Mouse (Mus musculus) MEL (cell line): ENCODE measurements around the gene Dhrs13. TPM values are rescaled to one million over a fixed set of nuclear protein-coding genes. Genes with fewer than 3 reads are reported as not detected.

ENCODE experiments used
- DNase-seq: peaks from one replicate; pipeline ENCODE4 v3.0.0; 2011; ENCODE audit warnings: low read depth, low spot score
- H3K27ac ChIP-seq: 2 replicates; pipeline ENCODE4 v1.5.1; 2012; ENCODE audit warnings: low read depth, mild to moderate bottlenecking, control low read depth, low read length, moderate library complexity; ENCODE audit not compliant: control insufficient read depth
- H3K27me3 ChIP-seq, 2 experiments: fragments of 150-350 bp in 1 of 2; sonication (generic) in 1 of 2; 2 replicates each; pipeline ENCODE4 v1.6.1; 2012; ENCODE audit warnings: low read length in 2 of 2, mild to moderate bottlenecking in 2 of 2, improper control_type of control experiment in 1 of 2, moderate library complexity in 1 of 2; ENCODE audit not compliant: insufficient read depth in 2 of 2, control insufficient read depth in 1 of 2
- H3K36me3 ChIP-seq, 2 experiments: 2 replicates each; pipeline ENCODE4 v1.6.1; 2012 to 2014; ENCODE audit warnings: low read length in 2 of 2, improper control_type of control experiment in 1 of 2, inconsistent platforms in 1 of 2, mild to moderate bottlenecking in 1 of 2; ENCODE audit not compliant: insufficient read depth in 2 of 2, control insufficient read depth in 1 of 2
- H3K4me1 ChIP-seq, 2 experiments: fragments of 150-350 bp in 1 of 2; sonication (generic) in 1 of 2; 2 replicates each; pipeline ENCODE4 v1.6.1; 2012; ENCODE audit warnings: low read length in 2 of 2, improper control_type of control experiment in 1 of 2, mild to moderate bottlenecking in 1 of 2; ENCODE audit not compliant: insufficient read depth in 2 of 2, control insufficient read depth in 1 of 2
- H3K4me3 ChIP-seq, 2 experiments: fragments of 150-350 bp in 1 of 2; sonication (generic) in 1 of 2; 2 replicates each; pipeline ENCODE4 v1.5.1; 2012; ENCODE audit warnings: low read depth in 2 of 2, low read length in 2 of 2, mild to moderate bottlenecking in 2 of 2, moderate library complexity in 2 of 2, control low read depth in 1 of 2, improper control_type of control experiment in 1 of 2; ENCODE audit not compliant: control insufficient read depth in 1 of 2, insufficient read depth in 1 of 2
- H3K79me2 ChIP-seq: 2 replicates; pipeline ENCODE4 v1.6.1; 2012; ENCODE audit warnings: mild to moderate bottlenecking, low read length, moderate library complexity; ENCODE audit not compliant: control insufficient read depth, poor library complexity, insufficient read depth
- H3K9ac ChIP-seq: 2 replicates; pipeline ENCODE4 v1.6.1; 2012; ENCODE audit warnings: low read depth, mild to moderate bottlenecking, control low read depth, low read length, moderate library complexity; ENCODE audit not compliant: control insufficient read depth, poor library complexity, severe bottlenecking
- H3K9me3 ChIP-seq: fragments of 150-350 bp; sonication (generic); replicated peaks from 2 replicates; pipeline ENCODE4 v1.6.1; 2012; ENCODE audit warnings: mild to moderate bottlenecking, low read length, improper control_type of control experiment, moderate library complexity; ENCODE audit not compliant: insufficient read depth
- BHLHE40 ChIP-seq: IDR thresholded peaks from 2 replicates; pipeline ENCODE4 v1.6.1; 2012; ENCODE audit warnings: low read depth, mild to moderate bottlenecking, inconsistent platforms, low read length, improper control_type of control experiment, borderline replicate concordance
- CHD2 ChIP-seq: IDR thresholded peaks from 2 replicates; pipeline ENCODE4 v1.6.1; 2011; ENCODE audit warnings: low read length, improper control_type of control experiment
- ELF1 ChIP-seq: IDR thresholded peaks from 2 replicates; pipeline ENCODE4 v1.6.1; 2014; ENCODE audit warnings: low read depth, mild to moderate bottlenecking, inconsistent platforms, low read length, improper control_type of control experiment, moderate library complexity
- EP300 ChIP-seq, 2 experiments: IDR thresholded peaks; 2 replicates each; pipeline ENCODE4 v1.6.1; 2011; ENCODE audit warnings: improper control_type of control experiment in 2 of 2, low read length in 2 of 2, low read depth in 1 of 2, mild to moderate bottlenecking in 1 of 2
- ETS1 ChIP-seq: IDR thresholded peaks from 2 replicates; pipeline ENCODE4 v1.6.1; 2012; ENCODE audit warnings: low read depth, mild to moderate bottlenecking, inconsistent platforms, low read length, improper control_type of control experiment, moderate library complexity
- GATA1 ChIP-seq: IDR thresholded peaks from 2 replicates; pipeline ENCODE4 v1.6.1; 2011; ENCODE audit warnings: low read depth, low read length, improper control_type of control experiment
- HCFC1 ChIP-seq: IDR thresholded peaks from 2 replicates; pipeline ENCODE4 v1.6.1; 2012; ENCODE audit warnings: low read depth, mild to moderate bottlenecking, inconsistent platforms, low read length, improper control_type of control experiment, moderate library complexity
- JUND ChIP-seq: IDR thresholded peaks from 2 replicates; pipeline ENCODE4 v1.6.1; 2011; ENCODE audit warnings: low read depth, mild to moderate bottlenecking, improper control_type of control experiment, low read length
- KAT2A ChIP-seq: conservative IDR thresholded peaks from 2 replicates; pipeline ENCODE4 v1.6.1; 2012; ENCODE audit warnings: low read depth, low read length, improper control_type of control experiment, inconsistent platforms
- MAFK ChIP-seq: IDR thresholded peaks from 2 replicates; pipeline ENCODE4 v1.6.1; 2011; ENCODE audit warnings: low read depth, mild to moderate bottlenecking, low read length, improper control_type of control experiment, borderline replicate concordance
- MAX ChIP-seq: IDR thresholded peaks from 2 replicates; pipeline ENCODE4 v1.6.1; 2011; ENCODE audit warnings: low read length, improper control_type of control experiment
- MAZ ChIP-seq: IDR thresholded peaks from 2 replicates; pipeline ENCODE4 v1.6.1; 2012; ENCODE audit warnings: low read depth, mild to moderate bottlenecking, inconsistent platforms, low read length, improper control_type of control experiment
- MYC ChIP-seq: IDR thresholded peaks from 2 replicates; pipeline ENCODE4 v1.6.1; 2011; ENCODE audit warnings: low read depth, mild to moderate bottlenecking, low read length, improper control_type of control experiment, moderate library complexity
- NELFE ChIP-seq: IDR thresholded peaks from 2 replicates; pipeline ENCODE4 v1.6.1; 2011; ENCODE audit warnings: low read depth, low read length, improper control_type of control experiment
- NRF1 ChIP-seq: IDR thresholded peaks from 2 replicates; pipeline ENCODE4 v1.6.1; 2014; ENCODE audit warnings: low read depth, mild to moderate bottlenecking, inconsistent platforms, low read length, improper control_type of control experiment, moderate library complexity; ENCODE audit not compliant: poor library complexity, insufficient read depth, severe bottlenecking
- POLR2AphosphoS2 ChIP-seq: IDR thresholded peaks from 2 replicates; pipeline ENCODE4 v1.6.1; 2011; ENCODE audit warnings: low read length, improper control_type of control experiment
- RAD21 ChIP-seq: IDR thresholded peaks from 2 replicates; pipeline ENCODE4 v1.6.1; 2011; ENCODE audit warnings: mild to moderate bottlenecking, low read depth, low read length, improper control_type of control experiment
- RCOR1 ChIP-seq: IDR thresholded peaks from 2 replicates; pipeline ENCODE4 v1.6.1; 2012; ENCODE audit warnings: low read depth, mild to moderate bottlenecking, inconsistent platforms, low read length, improper control_type of control experiment
- SMC3 ChIP-seq: IDR thresholded peaks from 2 replicates; pipeline ENCODE4 v1.6.1; 2011; ENCODE audit warnings: low read depth, low read length, improper control_type of control experiment
- TBP ChIP-seq: IDR thresholded peaks from 2 replicates; pipeline ENCODE4 v1.8.0; 2011; ENCODE audit warnings: low read depth, low read length, improper control_type of control experiment
- TCF12 ChIP-seq: IDR thresholded peaks from 2 replicates; pipeline ENCODE4 v1.6.1; 2014; ENCODE audit warnings: low read depth, mild to moderate bottlenecking, inconsistent platforms, low read length, improper control_type of control experiment, moderate library complexity
- UBTF ChIP-seq: IDR thresholded peaks from 2 replicates; pipeline ENCODE4 v1.6.1; 2012; ENCODE audit warnings: low read depth, mild to moderate bottlenecking, inconsistent platforms, low read length, improper control_type of control experiment, moderate library complexity, borderline replicate concordance; ENCODE audit not compliant: insufficient read depth
- USF1 ChIP-seq: IDR thresholded peaks from 2 replicates; pipeline ENCODE4 v1.6.1; 2014; ENCODE audit warnings: low read depth, mild to moderate bottlenecking, inconsistent platforms, low read length, improper control_type of control experiment, moderate library complexity
- USF2 ChIP-seq, 2 experiments: IDR thresholded peaks; 2 replicates each; pipeline ENCODE4 v1.6.1; 2011 to 2012; ENCODE audit warnings: improper control_type of control experiment in 2 of 2, low read length in 2 of 2, borderline replicate concordance in 1 of 2, inconsistent platforms in 1 of 2, low read depth in 1 of 2, mild to moderate bottlenecking in 1 of 2; ENCODE audit not compliant: insufficient read depth in 1 of 2
- ZC3H11A ChIP-seq: IDR thresholded peaks from 2 replicates; pipeline ENCODE4 v1.6.1; 2012; ENCODE audit warnings: low read depth, mild to moderate bottlenecking, inconsistent platforms, low read length, improper control_type of control experiment
- ZKSCAN1 ChIP-seq: IDR thresholded peaks from 2 replicates; pipeline ENCODE4 v1.6.1; 2012; ENCODE audit warnings: low read depth, mild to moderate bottlenecking, inconsistent platforms, low read length, improper control_type of control experiment, moderate library complexity
- ZMIZ1 ChIP-seq: IDR thresholded peaks from 2 replicates; pipeline ENCODE4 v1.6.1; 2012; ENCODE audit warnings: low read depth, mild to moderate bottlenecking, inconsistent platforms, low read length, improper control_type of control experiment, moderate library complexity
- polyA plus RNA-seq, 2 experiments: library from polyadenylated mRNA; stranded (reverse) in 1 of 2; unstranded in 1 of 2; fragments of >175 nt in 1 of 2; fragments of >200 nt in 1 of 2; gene quantifications; 2 replicates each; pipeline versions ENCODE4 v1.2.1 to v1.2.4; 2012; ENCODE audit warnings: low replicate concordance in 2 of 2, low read depth in 1 of 2; ENCODE audit not compliant: insufficient read length in 2 of 2, insufficient read depth in 1 of 2, missing spikeins in 1 of 2
- total RNA-seq: library from RNA; depleted of rRNA; stranded (reverse); fragments of 300-350 nt; gene quantifications from 2 replicates; pipeline ENCODE4 v1.2.3, GENCODE M21; 2012

Dhrs13 gene
- total and polyA plus RNA-seq, 3 experiments = 27.9 to 36.7 TPM; not detected in 1

DNA sequence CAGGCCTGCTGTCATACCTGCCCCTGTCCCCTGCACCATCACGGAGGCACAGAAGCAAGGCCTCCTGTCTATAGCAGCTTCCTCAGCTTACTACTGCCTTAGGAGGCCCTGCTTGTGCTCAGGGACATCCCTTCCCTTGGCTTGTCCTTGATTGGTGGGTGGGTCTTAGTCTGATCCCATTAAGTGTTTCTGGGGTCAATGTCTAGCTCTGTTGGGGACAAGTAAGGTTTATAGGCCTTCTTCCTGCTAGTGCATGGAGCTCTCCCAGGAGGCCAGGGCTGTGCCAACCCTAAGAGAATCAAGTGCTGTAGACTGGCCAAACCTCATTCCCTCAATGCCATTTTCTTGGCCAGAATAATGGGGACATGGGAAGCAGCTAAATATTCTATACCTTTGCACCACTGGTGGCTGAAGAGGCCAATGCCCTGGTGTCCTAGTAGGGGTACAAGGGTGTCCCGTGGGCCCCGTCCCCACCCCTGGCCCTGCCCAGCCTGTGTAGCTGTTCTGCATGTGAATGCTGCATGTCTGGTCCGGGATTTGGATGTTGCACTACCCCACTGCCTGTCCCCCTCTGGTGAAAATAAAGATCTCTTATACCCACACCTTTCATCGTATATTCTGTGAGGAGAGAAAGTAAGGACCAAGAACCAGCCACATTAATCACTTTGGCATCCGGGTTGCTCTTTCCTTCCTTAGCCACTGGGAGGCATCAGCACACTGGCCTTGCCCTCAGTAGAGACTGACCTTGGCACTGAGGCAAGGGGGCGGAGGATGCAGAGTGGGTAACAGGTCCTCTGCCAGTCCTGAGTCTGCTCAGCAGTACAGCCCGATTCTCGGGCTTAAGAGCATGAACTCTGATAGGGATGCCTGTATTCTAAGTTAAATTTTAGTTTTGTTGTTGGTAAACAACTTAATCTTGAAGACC lies 28.0 kb downstream of the Dhrs13 start (continued):
- TF ChIP-seq USF2 (IDR thresholded peaks at IDR 0.05; ENCODE audit: borderline replicate concordance in 1 of 2, insufficient read depth in 1 of 2, low read depth in 1 of 2, low read length in 2 of 2) (no peak), SMC3 (peak; percentile 100), RAD21 (no peak; the same call in none of the 2 replicates)

DNA sequence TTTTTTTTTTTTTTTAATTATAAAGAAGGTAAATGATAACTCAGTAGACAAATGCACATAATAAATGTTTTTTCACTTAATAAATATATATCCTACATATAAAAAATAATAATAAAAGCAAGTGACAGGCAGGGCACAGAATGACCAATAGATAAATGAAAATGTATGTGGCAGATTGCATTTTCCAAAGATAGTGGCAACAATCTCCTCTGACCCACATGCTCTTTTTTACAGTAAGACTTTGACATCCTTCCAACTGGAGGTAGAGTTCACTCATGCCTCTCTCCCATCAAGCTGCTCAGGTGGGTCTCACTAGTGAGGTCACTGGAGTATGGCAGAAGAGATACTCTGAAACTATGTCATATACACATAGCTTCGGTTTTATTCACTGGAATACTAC lies 30.5 kb downstream of the Dhrs13 start:
- Histone ChIP-seq H3K4me1 (peaks cover 12% of the 10 kb centered on the region in 2 experiments), H3K27me3 (no peaks in the 10 kb centered on the region), H3K9me3 (no peaks in the 10 kb centered on the region), H3K79me2 (no peaks in the 10 kb centered on the region), H3K9ac (no peak overlapping the region), H3K27ac (no peak overlapping the region), H3K4me3 (no peak overlapping the region), H3K36me3 (peaks cover 0 to 14% of the 10 kb centered on the region in 2 experiments; a peak in 2 of 4 replicates)
- TF ChIP-seq GATA1 (peak; percentile 29; the same call in 1 of the 2 replicates), EP300 (IDR thresholded peaks at IDR 0.05; ENCODE audit: low read depth in 1 of 2, low read length in 2 of 2) (peak in 1 of 2 experiments; percentile 37; a peak in 1 of 4 replicates), ZMIZ1 (no peak)
- DNase-seq = no peak

DNA sequence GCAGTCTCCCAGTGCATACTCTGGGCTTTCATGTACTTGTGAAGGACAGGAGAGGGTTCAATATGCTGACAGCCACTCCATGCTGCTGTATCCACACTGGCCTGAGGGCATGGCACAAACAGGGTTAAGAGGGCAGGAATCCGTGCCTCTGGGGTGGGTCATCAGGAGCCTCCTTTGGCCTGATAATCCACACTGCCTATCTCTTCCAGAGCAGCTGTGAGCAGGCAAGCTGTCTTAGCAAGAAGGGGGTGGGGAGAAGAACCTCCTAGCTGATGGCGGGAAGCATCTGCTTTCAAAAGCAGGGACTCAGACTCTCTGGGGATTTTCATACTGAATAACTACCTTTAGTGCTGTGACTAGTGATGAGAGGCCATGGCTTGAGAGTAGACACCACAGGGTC lies 33.8 kb downstream of the Dhrs13 start:
- DNase-seq = peak; percentile 58
- H3K27ac ChIP-seq = peak overlapping the region; percentile 15; the same call in 1 of the 2 replicates
- H3K27me3 ChIP-seq = no peaks in the 10 kb centered on the region
- H3K4me3 ChIP-seq = no peak overlapping the region
- no peaks in the 10 kb centered on the region for H3K9me3 ChIP-seq
- peaks cover 24 to 34% of the 10 kb centered on the region in 2 experiments for H3K4me1 ChIP-seq
- no peaks in the 10 kb centered on the region for H3K79me2 ChIP-seq
- H3K36me3 ChIP-seq = peaks cover 0 to 35% of the 10 kb centered on the region in 2 experiments; a peak in 2 of 4 replicates
- H3K9ac ChIP-seq = no peak overlapping the region
- TF ChIP-seq POLR2AphosphoS2 (no peak), NELFE (no peak), CHD2 (no peak; the same call in 1 of the 2 replicates), ZMIZ1 (no peak), USF1 (no peak), UBTF (no peak), ZKSCAN1 (no peak), ZC3H11A (no peak), HCFC1 (no peak), ELF1 (no peak), BHLHE40 (0 out of 2 replicates have a peak, but pooled peaks have one; percentile 39), MYC (no peak), KAT2A (no peak), TCF12 (peak; percentile 91), RCOR1 (peak; percentile 85), MAX (0 out of 2 replicates have a peak, but pooled peaks have one; percentile 48), NRF1 (no peak), USF2 (IDR thresholded peaks at IDR 0.05; ENCODE audit: borderline replicate concordance in 1 of 2, insufficient read depth in 1 of 2, low read depth in 1 of 2, low read length in 2 of 2) (no peak), MAZ (no peak), TBP (no peak), MAFK (no peak), GATA1 (peak; percentile 64), ETS1 (peak; percentile 88), JUND (no peak)
